Mouse (Mus musculus) spleen, postnatal 36 days (tissue): Measurements from ENCODE around the gene Srrm4.

Source experiments
- DNase-seq, 2 experiments: peaks; one replicate each; pipeline ENCODE4 v3.0.0; 2022; ENCODE audit warnings: low spot score in 2 of 2, mixed read lengths in 1 of 2

Srrm4 gene

DNA sequence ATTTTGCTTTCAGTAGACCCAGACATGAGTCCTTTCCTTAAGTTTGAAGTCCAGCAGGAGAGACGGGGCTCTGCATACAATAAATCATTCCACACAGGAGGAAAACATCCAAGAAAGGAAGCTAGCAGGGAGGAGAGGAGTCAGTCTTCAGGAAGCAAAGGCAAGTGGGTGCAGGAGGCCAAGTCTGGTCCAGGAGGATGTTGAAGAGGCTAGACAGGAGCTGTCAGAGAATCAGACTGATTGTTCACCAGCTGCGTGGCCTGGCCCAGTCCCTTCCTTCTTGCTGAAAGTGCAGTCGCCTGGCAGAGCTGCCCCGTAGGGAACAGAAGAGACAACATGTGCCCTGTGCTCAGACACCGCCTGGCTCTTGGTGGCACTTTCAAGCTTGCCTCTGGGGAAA, 100.8 kb downstream of the Srrm4 start:
- DNase-seq = no peak

DNA sequence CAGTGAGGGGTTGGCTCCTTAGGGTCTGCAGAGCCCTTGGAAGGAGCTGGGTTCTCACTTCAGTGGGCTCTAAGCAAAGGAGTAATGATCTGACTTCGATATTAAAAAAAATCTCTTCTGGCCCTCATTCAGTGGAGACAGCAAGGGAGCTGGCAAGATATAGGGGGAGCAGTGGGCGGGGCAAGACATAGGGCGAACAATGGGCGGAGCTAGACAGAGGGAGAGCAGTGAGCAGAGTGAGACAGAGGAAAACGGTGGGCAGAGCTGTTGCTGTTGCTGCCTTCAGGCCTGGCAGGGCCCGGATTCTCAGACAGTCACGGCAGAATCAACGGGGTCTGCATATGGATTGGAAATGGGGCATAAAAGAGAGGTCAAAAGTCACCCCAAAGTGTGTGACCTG, 102.0 kb downstream of the Srrm4 start:
- DNase-seq = no peak

- DNase-seq = no peak
Measured at GRCm38 (mm10) chr5:116486135-116486534, 105.5 kb downstream of the Srrm4 start.

- DNase-seq = no peak
Measured at GRCm38 (mm10) chr5:116485069-116485468, 106.5 kb downstream of the Srrm4 start.

- DNase-seq = no peak
Measured at GRCm38 (mm10) chr5:116484236-116484635, 107.4 kb downstream of the Srrm4 start.

DNA sequence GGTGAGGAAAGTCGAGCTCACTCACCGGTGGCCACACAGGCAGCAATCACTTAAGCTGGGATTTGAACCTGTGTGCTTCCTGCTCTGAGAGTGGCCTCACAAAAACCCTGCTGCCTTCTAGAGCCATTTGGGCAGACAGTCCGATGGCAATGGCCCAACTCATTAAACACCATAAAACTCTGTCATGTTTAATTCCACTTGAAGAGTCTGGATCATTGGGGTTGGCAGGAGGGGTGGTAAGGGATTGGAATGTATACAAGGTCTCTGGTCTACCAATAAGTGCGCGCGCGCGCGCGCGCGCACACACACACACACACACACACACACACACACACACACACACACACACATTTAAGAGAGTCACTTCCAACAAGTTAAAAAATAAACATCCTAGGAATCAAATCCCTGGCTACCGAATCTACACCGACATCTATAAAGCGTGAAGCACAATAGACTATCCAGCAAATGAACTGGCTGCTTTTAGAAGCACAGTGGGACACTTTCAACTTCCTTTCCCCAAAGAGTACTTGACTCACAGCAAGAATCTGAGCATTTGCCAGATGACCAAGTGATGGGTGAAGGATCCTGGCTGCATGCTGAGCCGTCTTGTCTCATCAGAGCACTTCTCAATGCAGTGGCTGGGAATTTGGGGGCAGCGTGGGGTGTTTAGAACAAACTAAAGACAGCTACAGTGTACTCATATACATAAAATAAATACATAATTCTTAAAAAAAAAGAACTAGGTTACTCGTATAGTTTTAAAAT, 112.8 kb downstream of the Srrm4 start:
- DNase-seq = no peak

GRCm38 (mm10) chr5:116476006-116476405, 115.6 kb downstream of the Srrm4 start:
- no peak for DNase-seq

GRCm38 (mm10) chr5:116461354-116462042, 130.1 kb downstream of the Srrm4 start:
- DNase-seq = no peak

DNA sequence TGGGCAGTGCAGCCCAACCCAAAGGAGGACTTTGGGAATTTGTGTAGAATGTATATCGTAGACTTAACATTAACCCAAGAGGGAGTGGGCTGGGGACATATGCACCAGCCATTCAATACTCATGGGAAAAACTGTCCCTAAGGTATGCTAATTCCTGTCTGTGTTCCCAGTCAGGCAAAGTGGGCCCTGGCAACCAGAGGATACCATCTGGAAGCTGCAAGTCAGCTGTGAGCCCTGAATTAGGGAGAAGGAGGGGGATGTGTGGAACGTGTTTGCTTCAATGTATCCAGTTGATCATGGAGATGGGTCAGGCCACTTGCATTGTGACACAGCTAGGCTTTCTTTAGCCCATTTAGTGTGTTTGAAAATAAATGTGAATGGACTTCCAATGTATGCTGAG, 131.6 kb downstream of the Srrm4 start:
- DNase-seq = no peak

DNA sequence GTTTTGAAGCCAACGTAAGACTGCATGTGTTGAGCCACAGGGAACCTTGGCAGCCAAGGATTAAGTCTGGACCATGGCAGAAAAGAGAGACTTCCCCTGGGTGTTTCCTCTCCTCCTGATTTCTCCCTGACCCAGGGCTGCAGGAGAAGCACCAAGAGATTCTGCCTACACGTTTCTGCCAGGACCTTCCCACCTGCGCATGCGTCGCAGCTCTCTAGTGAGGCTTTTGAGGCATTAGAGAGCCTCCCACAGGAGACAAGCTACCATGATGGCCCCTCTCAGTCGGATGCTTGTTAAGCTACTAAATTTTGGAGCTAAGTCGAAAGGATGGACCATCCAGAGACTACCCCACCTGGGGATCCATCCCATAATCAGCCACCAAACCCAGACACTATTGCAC, 133.8 kb downstream of the Srrm4 start:
- DNase-seq = no peak

GRCm38 (mm10) chr5:116456796-116457515, 134.7 kb downstream of the Srrm4 start:
- DNase-seq = no peak

GRCm38 (mm10) chr5:116453401-116453851, 138.2 kb downstream of the Srrm4 start:
- DNase-seq = no peak

- DNase-seq = no peak
Measured at GRCm38 (mm10) chr5:116450901-116451300, 140.7 kb downstream of the Srrm4 start.

GRCm38 (mm10) chr5:116449522-116450225, 141.9 kb downstream of the Srrm4 start:
- DNase-seq = no peak

- no peak for DNase-seq
Measured at GRCm38 (mm10) chr5:116448409-116449191, 143.0 kb downstream of the Srrm4 start.

GRCm38 (mm10) chr5:116447821-116448350, 143.7 kb downstream of the Srrm4 start:
- no peak for DNase-seq

DNA sequence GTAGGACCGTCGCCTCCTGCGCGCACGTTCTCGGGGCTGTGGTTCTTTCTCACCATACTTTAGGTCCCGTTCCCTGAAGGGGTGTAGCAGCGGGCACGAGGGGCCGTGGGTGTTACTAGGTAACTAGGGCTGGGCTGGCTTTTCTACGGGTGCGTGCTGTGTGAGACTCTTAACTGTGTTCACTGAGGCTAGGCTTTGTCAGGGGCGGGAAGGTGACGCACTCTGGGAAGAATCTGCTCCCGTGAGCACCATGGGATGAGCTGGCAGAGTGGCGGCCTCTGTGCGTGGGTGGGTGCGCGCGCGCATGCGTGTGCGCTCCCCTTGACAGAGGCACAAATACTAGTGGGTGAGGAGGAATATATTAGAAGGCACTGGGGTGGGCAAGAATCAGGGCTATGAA, 145.1 kb downstream of the Srrm4 start:
- DNase-seq = no peak

- DNase-seq = no peak
Measured at GRCm38 (mm10) chr5:116445634-116446367, 145.8 kb downstream of the Srrm4 start.

DNA sequence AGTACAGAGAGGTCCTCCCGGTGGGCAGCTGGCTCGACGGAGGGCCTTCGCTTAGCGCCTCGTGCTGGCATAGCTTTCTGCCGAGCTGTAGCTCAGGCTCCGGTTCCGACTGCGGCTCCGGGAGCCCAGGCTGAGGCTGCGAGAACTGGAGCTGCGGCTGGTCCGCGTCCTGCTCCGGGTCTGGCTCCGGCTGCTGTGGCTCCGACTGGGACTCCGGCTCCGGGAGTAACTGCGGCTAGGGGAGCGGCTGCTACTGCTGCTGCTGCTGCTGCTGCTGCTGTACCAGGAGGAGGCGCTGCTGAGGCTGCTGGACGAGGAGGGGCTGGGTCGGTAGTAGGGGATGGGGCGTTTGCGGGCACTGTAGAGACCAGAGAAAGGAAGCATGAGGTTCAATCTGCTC, 147.1 kb downstream of the Srrm4 start:
- no peak for DNase-seq

DNA sequence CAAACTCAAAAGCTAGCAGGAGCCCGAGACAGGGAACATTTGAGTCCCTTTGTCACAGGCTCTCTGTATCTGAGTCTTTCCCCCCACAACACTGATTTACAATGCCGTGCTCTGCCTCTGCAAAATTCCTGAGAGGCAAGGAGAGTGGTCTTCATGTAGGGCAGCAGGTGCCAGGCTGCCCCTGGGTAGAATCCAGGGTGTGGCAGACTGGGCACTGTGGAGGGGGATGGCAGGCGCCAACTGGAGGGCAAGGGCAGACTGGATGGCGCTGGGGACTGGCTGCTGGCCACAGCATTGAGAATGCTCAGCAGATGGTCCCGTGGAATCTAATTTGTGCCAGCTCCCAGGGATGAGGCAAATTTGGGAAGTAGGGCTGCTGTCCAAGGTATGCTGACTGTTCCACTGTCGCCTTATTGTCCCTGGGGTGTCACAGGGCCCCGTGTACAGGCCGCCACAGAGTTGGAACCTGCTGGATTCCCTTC, 148.1 kb downstream of the Srrm4 start:
- DNase-seq = no peak
